Mouse (Mus musculus) heart, embryonic 14.5 days (tissue): ENCODE data around the gene Tex264. TPM values are rescaled to one million over a fixed set of nuclear protein-coding genes. Genes with fewer than 3 reads are reported as not detected.

Experiments used
- polyA plus RNA-seq: library from polyadenylated mRNA; unstranded; fragments of >200 nt; fragmentation: Nextera tagmentation; extraction: Ambion mirVana; gene quantifications from 2 replicates; pipeline ENCODE4 v1.2.1, GENCODE M21; 2014

The Tex264 gene
- polyA plus RNA-seq, 1 experiment from 2014 or later: 36.4 TPM

Other genes starting within 250 kb of the Tex264 start
- gene Acy1, start 247.6 kb downstream of the Tex264 start, polyA plus RNA-seq: 22.8 and 24.8 TPM in 2 replicates
- 6.6 and 7.1 TPM in 2 replicates for gene Abhd14b, start 238.5 kb downstream of the Tex264 start, polyA plus RNA-seq
- 55.9 and 57.5 TPM in 2 replicates for gene Abhd14a, start 238.2 kb downstream of the Tex264 start, polyA plus RNA-seq
- 59.0 and 66.4 TPM in 2 replicates for gene Pcbp4, start 232.6 kb downstream of the Tex264 start, polyA plus RNA-seq
- gene Gpr62, start 220.0 kb downstream of the Tex264 start, polyA plus RNA-seq: 0.30 and 0.46 TPM in 2 replicates
- 21.8 TPM in 2 replicates for gene Rrp9, start 210.0 kb downstream of the Tex264 start, polyA plus RNA-seq
- 1.2 and 1.3 TPM in 2 replicates for gene Parp3, start 209.0 kb downstream of the Tex264 start, polyA plus RNA-seq
- gene Iqcf1, start 186.0 kb downstream of the Tex264 start, polyA plus RNA-seq: not detected in 2 replicates
- gene Iqcf5, start 171.4 kb downstream of the Tex264 start, polyA plus RNA-seq: not detected in 2 replicates
- not detected in 2 replicates for gene Iqcf3, start 124.3 kb downstream of the Tex264 start, polyA plus RNA-seq
- gene Iqcf4, start 114.9 kb downstream of the Tex264 start, polyA plus RNA-seq: not detected in 2 replicates
- gene Iqcf6, start 59.3 kb downstream of the Tex264 start, polyA plus RNA-seq: not detected in 2 replicates
- not detected in 2 replicates for gene Grm2, start 29.8 kb downstream of the Tex264 start, polyA plus RNA-seq
- 2.9 and 3.3 TPM in 2 replicates for gene Rad54l2, start 103.3 kb upstream of the Tex264 start, polyA plus RNA-seq
- 20.8 and 22.4 TPM in 2 replicates for gene Dcaf1, start 135.9 kb upstream of the Tex264 start, polyA plus RNA-seq
- 8.7 and 9.2 TPM in 2 replicates for gene Rbm15b, start 201.5 kb upstream of the Tex264 start, polyA plus RNA-seq
- 153 and 189 TPM in 2 replicates for gene Manf, start 206.1 kb upstream of the Tex264 start, polyA plus RNA-seq